Mouse (Mus musculus) embryonic facial prominence, embryonic 11.5 days (tissue): ENCODE results near the gene Ptprr. TPM values are rescaled to one million over a fixed set of nuclear protein-coding genes. Genes with fewer than 3 reads are reported as not detected.
A peak's percentile ranks its signal among the peaks of the same experiment; 100 is the strongest.

Experiments
- ATAC-seq: fragments of 200-750 bp; cut with Nextera tagmentation; replicated peaks from 2 replicates; pipeline ENCODE4 v1.8.0; 2017; ENCODE audit warnings: low read depth; ENCODE audit not compliant: insufficient number of reproducible peaks, low FRiP score, low TSS enrichment
- DNase-seq: peaks from one replicate; pipeline ENCODE4 v3.0.0-alpha.2; 2015; ENCODE audit warnings: low spot score
- H3K27ac ChIP-seq: fragments of 300-500 bp; sonication (generic); replicated peaks from 2 replicates; pipeline ENCODE4 v1.5.1; 2014; ENCODE audit warnings: mild to moderate bottlenecking, low read depth, low read length, control low read depth
- H3K27me3 ChIP-seq: fragments of 300-500 bp; sonication (generic); 2 replicates; pipeline ENCODE4 v1.6.1; 2014; ENCODE audit warnings: mild to moderate bottlenecking, low read length, moderate library complexity, mixed read lengths; ENCODE audit not compliant: control insufficient read depth, insufficient read depth
- H3K36me3 ChIP-seq: fragments of 300-500 bp; sonication (generic); replicated peaks from 2 replicates; pipeline ENCODE4 v1.6.1; 2014; ENCODE audit warnings: low read depth, mild to moderate bottlenecking, low read length, moderate library complexity, mixed read lengths; ENCODE audit not compliant: control insufficient read depth, insufficient read depth
- H3K4me1 ChIP-seq: fragments of 300-500 bp; sonication (generic); 2 replicates; pipeline ENCODE4 v1.6.1; 2014; ENCODE audit warnings: low read length, mixed read lengths; ENCODE audit not compliant: control insufficient read depth, insufficient read depth
- H3K4me2 ChIP-seq: fragments of 300-500 bp; sonication (generic); 2 replicates; pipeline ENCODE4 v1.6.1; 2014; ENCODE audit warnings: low read depth, mild to moderate bottlenecking, control low read depth, low read length, moderate library complexity
- H3K4me3 ChIP-seq: fragments of 300-500 bp; sonication (generic); 2 replicates; pipeline ENCODE4 v1.5.1; 2014; ENCODE audit warnings: low read depth, low read length, control low read depth
- H3K9ac ChIP-seq: fragments of 300-500 bp; sonication (generic); replicated peaks from 2 replicates; pipeline ENCODE4 v1.6.1; 2014; ENCODE audit warnings: mild to moderate bottlenecking, control low read depth, low read length
- H3K9me3 ChIP-seq: fragments of 300-500 bp; sonication (generic); replicated peaks from 2 replicates; pipeline ENCODE4 v1.6.1; 2016; ENCODE audit warnings: mild to moderate bottlenecking, low read length, inconsistent platforms, mixed read lengths; ENCODE audit not compliant: control insufficient read depth
- WGBS: fragments of 180-500 bp; shearing (Covaris S2); extraction: QIAGEN DNeasy Blood & Tissue Kit; methylation state at CpG from one replicate; pipeline ENCODE4 v1.1.7; 2014; 5-methylcytosine and 5-hydroxymethylcytosine counted together
- polyA plus RNA-seq: library from polyadenylated mRNA; unstranded; fragments of >200 nt; fragmentation: Nextera tagmentation; extraction: Ambion mirVana; gene quantifications from 2 replicates; pipeline ENCODE4 v1.2.1, GENCODE M21; 2014

Gene Ptprr
- polyA plus RNA-seq, 1 experiment from 2014 or later, result 2.1 TPM

- Histone ChIP-seq H3K9me3 (no peaks in the 10 kb centered on the region), H3K4me2 (no peak overlapping the region), H3K4me1 (no peaks in the 10 kb centered on the region), H3K27me3 (no peaks in the 10 kb centered on the region), H3K27ac (no peak overlapping the region), H3K4me3 (no peak overlapping the region), H3K36me3 (no peaks in the 10 kb centered on the region), H3K9ac (no peak overlapping the region)
- DNase-seq (no peak), ATAC-seq (no peak)
- 92% methylated on average over 5 of the region's 5 CpGs for WGBS
These were observed 164.2 kb downstream of the Ptprr start for GRCm38 (mm10) chr10:116182221-116182620.

- ATAC-seq, result no peak
- Histone ChIP-seq H3K27me3 (no peaks in the 10 kb centered on the region), H3K36me3 (no peaks in the 10 kb centered on the region), H3K9ac (no peak overlapping the region), H3K4me3 (no peak overlapping the region), H3K4me1 (no peaks in the 10 kb centered on the region), H3K9me3 (no peaks in the 10 kb centered on the region), H3K27ac (no peak overlapping the region), H3K4me2 (no peak overlapping the region)
- 78% methylated on average over 3 of the region's 3 CpGs for WGBS
- no peak for DNase-seq
These were observed 165.2 kb downstream of the Ptprr start for GRCm38 (mm10) chr10:116183258-116183657.

GRCm38 (mm10) chr10:116191724-116192123 lies 173.7 kb downstream of the Ptprr start:
- no peaks in the 10 kb centered on the region for H3K27me3 ChIP-seq
- no peaks in the 10 kb centered on the region for H3K4me1 ChIP-seq
- no peaks in the 10 kb centered on the region for H3K9me3 ChIP-seq
- no peak overlapping the region for H3K4me2 ChIP-seq
- no peak overlapping the region for H3K4me3 ChIP-seq
- H3K9ac ChIP-seq, result no peak overlapping the region
- DNase-seq, result no peak
- H3K27ac ChIP-seq, result no peak overlapping the region
- no peaks in the 10 kb centered on the region for H3K36me3 ChIP-seq
- ATAC-seq, result no peak
- 83% methylated on average over 2 of the region's 2 CpGs for WGBS

- H3K9me3 ChIP-seq, result no peaks in the 10 kb centered on the region
- no peak for DNase-seq
These were observed 174.3 kb downstream of the Ptprr start for GRCm38 (mm10) chr10:116192293-116192692.

GRCm38 (mm10) chr10:116194409-116194808 lies 176.4 kb downstream of the Ptprr start:
- no peaks in the 10 kb centered on the region for H3K4me1 ChIP-seq
- ATAC-seq, result no peak
- no peak overlapping the region for H3K4me2 ChIP-seq
- H3K4me3 ChIP-seq, result no peak overlapping the region
- 65% methylated on average over 8 of the region's 8 CpGs for WGBS
- no peaks in the 10 kb centered on the region for H3K27me3 ChIP-seq
- no peak for DNase-seq
- no peaks in the 10 kb centered on the region for H3K9me3 ChIP-seq
- H3K27ac ChIP-seq, result no peak overlapping the region
- no peaks in the 10 kb centered on the region for H3K36me3 ChIP-seq
- no peak overlapping the region for H3K9ac ChIP-seq

More at GRCm38 (mm10) chr10:116192293-116192692, 174.3 kb downstream of the Ptprr start:
- Histone ChIP-seq H3K4me1 (no peaks in the 10 kb centered on the region), H3K36me3 (no peaks in the 10 kb centered on the region), H3K27ac (no peak overlapping the region), H3K9ac (no peak overlapping the region), H3K27me3 (no peaks in the 10 kb centered on the region), H3K4me2 (no peak overlapping the region), H3K4me3 (no peak overlapping the region)
- no peak for ATAC-seq
- 82% methylated on average over 8 of the region's 8 CpGs for WGBS

GRCm38 (mm10) chr10:116196596-116197415 lies 178.8 kb downstream of the Ptprr start:
- no peak overlapping the region for H3K27ac ChIP-seq
- DNase-seq, result peak; percentile 53
- ATAC-seq, result 0 out of 2 replicates have a peak, but pooled peaks have one; percentile 38
- no peaks in the 10 kb centered on the region for H3K4me1 ChIP-seq
- no peak overlapping the region for H3K9ac ChIP-seq
- H3K4me2 ChIP-seq, result peak overlapping the region; percentile 1; the same call in 1 of the 2 replicates
- H3K36me3 ChIP-seq, result no peaks in the 10 kb centered on the region
- 18% methylated on average over 14 of the region's 14 CpGs for WGBS
- H3K4me3 ChIP-seq, result no peak overlapping the region
- H3K27me3 ChIP-seq, result no peaks in the 10 kb centered on the region
- H3K9me3 ChIP-seq, result no peaks in the 10 kb centered on the region

GRCm38 (mm10) chr10:116197416-116197939 lies 179.5 kb downstream of the Ptprr start:
- no peak overlapping the region for H3K27ac ChIP-seq
- H3K9ac ChIP-seq, result no peak overlapping the region
- H3K4me1 ChIP-seq, result no peaks in the 10 kb centered on the region
- no peaks in the 10 kb centered on the region for H3K27me3 ChIP-seq
- no peak overlapping the region for H3K4me2 ChIP-seq
- no peak; the same call in 1 of the 2 replicates for ATAC-seq
- H3K4me3 ChIP-seq, result no peak overlapping the region
- H3K9me3 ChIP-seq, result no peaks in the 10 kb centered on the region
- no peaks in the 10 kb centered on the region for H3K36me3 ChIP-seq
- 9% methylated on average over 4 of the region's 4 CpGs for WGBS
- peak; percentile 91 for DNase-seq

- H3K27me3 ChIP-seq, result no peaks in the 10 kb centered on the region
- no peak overlapping the region for H3K4me2 ChIP-seq
- ATAC-seq, result no peak
- no peaks in the 10 kb centered on the region for H3K36me3 ChIP-seq
- H3K27ac ChIP-seq, result no peak overlapping the region
- H3K4me1 ChIP-seq, result no peaks in the 10 kb centered on the region
- WGBS, result 26% methylated on average over 5 of the region's 5 CpGs
- no peaks in the 10 kb centered on the region for H3K9me3 ChIP-seq
- no peak overlapping the region for H3K4me3 ChIP-seq
- H3K9ac ChIP-seq, result no peak overlapping the region
- DNase-seq, result peak; percentile 67
These were observed 181.0 kb downstream of the Ptprr start for GRCm38 (mm10) chr10:116199035-116199434.
